Mouse (Mus musculus) fibroblast of lung, adult 2 months (primary cell): ENCODE data around the gene Rad51b.

ENCODE experiments used
- DNase-seq: peaks from one replicate; pipeline ENCODE4 v3.0.0-alpha.2; 2011; ENCODE audit warnings: low read depth

Gene Rad51b

DNA sequence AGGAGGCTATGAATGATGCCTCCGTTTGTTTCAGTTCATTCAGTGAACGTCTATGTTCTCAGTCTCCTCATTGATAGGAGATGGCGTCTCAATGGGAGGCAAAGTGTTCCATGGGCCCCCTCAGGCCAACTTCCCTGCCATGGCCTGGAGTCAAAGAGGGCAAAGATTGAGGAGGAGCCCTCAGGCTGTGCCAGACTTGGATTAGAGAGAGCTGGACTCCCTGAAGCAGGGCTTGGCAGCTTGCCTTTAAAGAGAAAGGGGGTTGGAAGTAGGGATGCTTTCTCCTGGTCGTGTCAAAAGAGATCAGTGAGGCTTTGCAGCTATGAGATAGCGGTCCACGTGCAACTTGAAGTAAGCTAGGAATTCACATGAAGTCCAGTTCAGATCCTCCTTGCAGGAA, 469.0 kb downstream of the Rad51b start:
- no peak for DNase-seq

GRCm38 (mm10) chr12:79768741-79769322, 471.8 kb downstream of the Rad51b start:
- DNase-seq: no peak

GRCm38 (mm10) chr12:79769763-79770162, 472.7 kb downstream of the Rad51b start:
- no peak for DNase-seq

- DNase-seq: no peak
Observed at GRCm38 (mm10) chr12:79771194-79771593, 474.1 kb downstream of the Rad51b start.

GRCm38 (mm10) chr12:79771741-79772140, 474.7 kb downstream of the Rad51b start:
- DNase-seq: no peak

DNA sequence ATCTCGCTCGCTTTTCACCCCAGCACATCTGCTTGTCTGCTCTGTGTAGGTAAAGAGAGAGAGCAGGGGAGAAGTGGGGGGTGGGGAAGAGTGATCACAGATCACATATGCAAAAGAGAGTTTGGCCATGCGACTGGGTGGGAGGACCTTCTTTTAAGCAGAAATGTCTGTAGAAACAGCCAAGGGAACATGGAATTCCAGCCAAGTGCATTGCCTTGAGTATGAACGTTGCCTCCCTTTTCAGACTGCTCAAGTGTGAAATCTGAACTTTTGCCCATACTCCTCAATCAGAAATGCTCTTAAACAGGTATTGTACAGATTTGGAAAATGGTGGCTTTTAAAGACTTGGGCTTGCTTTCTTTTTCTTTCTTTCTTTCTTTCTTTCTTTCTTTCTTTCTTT, 476.2 kb downstream of the Rad51b start:
- DNase-seq: no peak

DNA sequence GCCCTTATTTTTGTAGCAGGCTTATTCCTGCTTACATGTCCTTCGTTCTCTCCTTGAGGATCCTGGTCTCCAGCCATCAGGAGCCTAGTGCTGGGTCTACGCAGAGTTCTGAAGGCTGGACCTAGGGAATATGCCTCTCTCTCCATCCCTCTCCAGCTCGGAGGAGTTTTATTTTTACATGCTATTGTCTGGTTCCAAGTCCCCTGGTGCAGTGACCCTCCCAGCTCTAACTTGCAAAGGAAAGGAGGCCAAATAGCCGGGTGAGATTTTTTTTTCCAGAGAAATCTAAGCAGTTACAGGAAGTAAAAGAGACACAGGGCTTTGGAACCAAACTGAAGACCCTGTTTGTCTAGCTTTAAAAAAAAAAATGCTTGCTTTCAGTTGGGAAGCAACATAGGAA, 477.5 kb downstream of the Rad51b start:
- DNase-seq: no peak

DNA sequence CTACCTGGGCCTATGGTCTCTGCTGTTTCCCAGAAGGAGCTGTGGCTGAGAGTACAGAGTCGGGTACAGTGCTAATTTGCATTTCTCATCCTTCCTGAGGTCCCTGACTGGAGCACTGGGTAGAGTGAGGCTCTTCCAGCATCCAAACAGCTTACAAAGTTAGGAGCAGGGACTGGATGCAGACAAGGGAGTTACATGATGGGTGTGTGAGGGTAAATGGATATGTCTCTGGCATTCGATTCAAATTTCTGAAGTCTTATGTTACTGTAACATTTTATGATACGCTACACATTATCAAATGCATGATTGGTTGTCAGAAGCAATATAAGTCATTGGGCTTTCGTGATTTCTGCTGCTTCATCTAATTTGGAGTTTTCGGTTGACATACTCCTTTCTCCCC, 479.7 kb downstream of the Rad51b start:
- DNase-seq: no peak

GRCm38 (mm10) chr12:79780745-79781144, 483.7 kb downstream of the Rad51b start:
- no peak for DNase-seq

- DNase-seq: no peak
Observed at GRCm38 (mm10) chr12:79781788-79782187, 484.7 kb downstream of the Rad51b start.

GRCm38 (mm10) chr12:79782444-79783117, 485.5 kb downstream of the Rad51b start:
- no peak for DNase-seq

- DNase-seq: peak; percentile 65
Observed at GRCm38 (mm10) chr12:79784159-79784558, 487.1 kb downstream of the Rad51b start.

DNA sequence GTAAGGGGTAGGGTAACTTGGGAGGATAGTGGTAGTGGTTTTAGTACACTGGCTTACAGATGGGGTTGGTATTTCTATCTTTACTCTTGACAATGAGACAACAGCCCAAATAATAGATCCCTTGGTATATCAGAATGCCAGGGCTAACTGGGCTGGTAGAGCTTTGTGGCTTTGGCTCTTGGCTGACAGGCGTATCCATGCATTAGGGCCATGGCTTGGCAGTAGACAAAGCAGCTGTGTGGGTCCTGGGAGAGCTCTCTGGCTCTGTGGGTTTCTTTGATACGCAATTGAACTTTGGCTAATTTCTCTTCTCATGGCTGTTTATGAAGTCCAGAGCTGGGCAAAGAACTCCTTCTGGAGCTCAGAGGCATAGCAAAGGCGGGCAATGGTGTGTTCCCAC, 488.6 kb downstream of the Rad51b start:
- peak; percentile 82 for DNase-seq

DNA sequence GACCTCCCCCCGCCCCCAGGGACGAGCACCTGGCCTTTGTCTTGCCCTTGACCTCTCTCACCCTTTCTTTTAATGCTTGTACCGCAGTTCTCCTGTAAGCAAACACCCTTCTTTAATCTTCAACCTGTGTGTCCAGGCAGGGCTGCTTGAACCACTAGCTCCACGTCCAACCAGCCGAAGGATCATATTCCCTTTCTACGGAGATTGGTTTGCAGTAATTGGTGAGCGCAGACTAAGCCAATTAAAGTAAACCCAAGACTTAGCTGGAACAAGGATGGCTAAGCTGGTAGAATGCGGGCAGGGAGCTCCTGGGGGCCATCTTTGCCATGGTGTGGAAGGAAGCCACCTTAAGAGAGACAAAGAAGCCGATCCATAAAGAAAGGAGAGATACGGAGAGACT, 490.5 kb downstream of the Rad51b start:
- DNase-seq: no peak

DNA sequence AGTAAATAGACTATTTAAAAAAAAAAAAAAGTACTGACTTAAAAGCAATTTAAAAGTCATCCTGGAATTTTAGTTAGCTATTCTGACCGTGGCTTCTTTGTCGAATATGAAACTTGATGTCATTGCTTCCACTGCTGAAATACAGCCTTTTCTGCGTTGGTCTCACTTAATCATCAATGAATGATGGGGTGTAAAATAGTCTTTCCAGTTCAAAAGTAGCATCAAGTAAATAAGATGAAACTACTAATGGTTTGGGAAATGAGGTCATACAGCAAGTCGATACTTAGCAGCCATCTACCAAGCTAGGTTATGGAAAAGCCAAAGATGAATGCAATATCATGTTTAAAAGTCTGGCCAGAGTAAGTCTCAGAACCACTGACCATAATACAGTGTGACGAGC, 491.3 kb downstream of the Rad51b start:
- DNase-seq: no peak

DNA sequence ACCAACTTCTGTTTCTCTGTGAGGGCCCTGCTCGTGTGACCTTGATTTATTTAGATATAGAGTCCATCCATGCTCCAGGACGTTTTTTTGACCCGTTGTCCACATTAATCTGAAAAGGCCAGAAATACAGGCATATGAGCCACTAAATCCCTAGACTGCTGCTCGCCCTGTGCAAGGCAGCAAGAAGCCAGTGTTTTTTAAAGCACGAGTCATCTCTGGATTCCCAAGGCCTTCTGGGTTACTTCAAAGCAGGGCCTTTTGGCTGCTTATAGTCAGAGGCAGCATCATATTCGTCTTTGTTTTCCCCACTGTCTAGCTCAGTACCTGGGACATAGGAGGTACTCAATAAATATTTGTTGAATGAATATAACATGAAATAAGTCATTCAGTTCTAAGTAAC, 492.4 kb downstream of the Rad51b start:
- DNase-seq: no peak

DNA sequence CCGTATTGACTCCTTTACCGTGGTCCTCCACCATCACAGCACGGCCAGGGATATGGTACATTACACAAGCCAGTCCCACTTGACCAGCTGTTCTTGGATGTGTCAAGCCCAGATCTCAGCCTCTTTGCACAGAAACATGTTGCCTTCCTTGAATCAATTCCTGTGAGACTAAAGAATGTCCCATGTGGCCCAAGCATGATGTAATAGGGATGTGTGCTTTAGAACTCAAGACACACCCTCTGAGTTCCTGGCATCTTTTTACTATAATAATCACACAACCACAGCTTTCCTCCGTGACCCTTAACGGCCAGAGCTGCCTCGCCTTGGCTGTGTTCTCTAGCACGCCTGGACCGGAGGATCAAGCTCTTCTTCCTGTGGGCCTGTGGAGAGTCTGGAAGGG, 496.3 kb downstream of the Rad51b start:
- DNase-seq: peak; percentile 43

DNA sequence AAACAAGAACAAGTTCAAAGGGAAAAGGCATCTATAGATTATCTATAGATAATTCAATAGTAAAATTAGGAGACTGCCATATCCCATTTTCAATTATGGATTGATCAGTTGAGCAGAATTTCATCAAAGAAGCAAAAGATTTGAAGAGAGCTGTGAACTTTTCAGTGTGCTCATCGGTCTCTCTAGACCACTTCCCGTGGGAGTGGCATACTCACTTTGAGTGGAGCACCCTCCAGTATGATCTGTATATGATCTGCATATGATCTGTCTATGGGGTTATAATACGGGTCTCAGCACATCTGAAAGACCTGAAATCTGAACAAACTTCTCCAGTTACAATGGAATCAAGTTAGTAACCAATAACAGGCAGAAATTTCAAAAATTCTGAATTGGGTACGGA, 497.7 kb downstream of the Rad51b start:
- DNase-seq: no peak

DNA sequence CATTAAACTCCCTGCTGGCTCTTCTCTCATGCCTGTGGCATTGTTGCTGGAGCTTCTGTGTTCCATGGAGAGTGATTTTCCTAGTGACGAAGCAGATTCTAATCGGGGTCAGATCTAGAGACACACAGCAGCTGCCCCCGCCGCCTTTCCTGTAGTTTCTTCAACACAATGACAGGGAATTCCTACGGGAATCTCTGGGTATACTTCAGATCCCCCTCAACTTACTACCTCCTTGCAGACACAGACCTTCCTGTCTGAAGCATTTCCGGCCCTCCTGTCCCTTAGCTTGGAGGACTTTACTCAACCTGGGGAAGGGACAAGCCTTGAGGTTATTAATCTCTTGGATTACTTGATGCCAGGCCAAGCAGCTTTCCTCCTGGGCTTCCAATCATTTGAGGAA, 499.2 kb downstream of the Rad51b start:
- DNase-seq: no peak

GRCm38 (mm10) chr12:79796823-79797821, 500.0 kb downstream of the Rad51b start:
- DNase-seq: no peak

- DNase-seq: no peak
Observed at GRCm38 (mm10) chr12:79798488-79798887, 501.4 kb downstream of the Rad51b start.

DNA sequence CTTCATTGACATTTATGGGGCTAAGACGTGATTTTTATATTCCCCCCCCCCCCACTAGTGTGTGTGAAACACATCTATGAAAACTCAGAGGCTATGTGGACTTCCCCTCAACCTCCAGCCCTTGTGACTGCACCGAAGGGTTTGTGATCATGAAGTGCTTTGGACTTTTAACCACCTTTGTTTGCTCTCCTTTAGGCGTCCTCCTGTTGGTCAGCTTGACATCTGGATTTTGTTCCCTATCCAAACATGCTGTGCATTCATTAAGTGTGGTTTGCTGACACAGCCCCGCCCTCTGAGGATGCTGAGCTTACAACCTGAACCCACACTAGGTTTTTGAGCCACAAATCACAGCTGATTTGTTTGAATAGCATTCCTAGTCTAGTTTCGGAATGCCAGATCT, 502.3 kb downstream of the Rad51b start:
- DNase-seq: no peak

DNA sequence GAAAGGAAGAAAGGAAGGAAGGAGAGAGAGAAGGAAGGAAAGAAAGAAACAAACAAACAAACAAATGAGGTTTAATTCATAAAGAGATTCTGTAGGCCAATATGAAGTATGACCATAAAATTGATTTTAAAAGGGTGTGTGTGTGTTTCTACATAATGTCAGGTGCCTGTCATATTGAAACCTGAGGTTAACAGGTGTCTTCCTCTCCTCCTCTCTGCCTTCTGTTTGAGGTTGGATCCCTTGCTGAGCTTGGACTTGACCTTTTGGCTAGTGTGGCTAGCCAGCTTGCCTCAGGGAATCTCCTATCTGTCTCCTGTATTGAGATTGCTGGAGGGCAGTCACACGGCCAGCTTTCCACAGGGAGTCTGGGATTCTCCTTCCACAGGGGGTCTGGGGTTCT, 506.6 kb downstream of the Rad51b start:
- DNase-seq: no peak
